Mouse (Mus musculus) thymus, adult 2 months (tissue): ENCODE measurements around the gene Rbms3. TPM values are rescaled to one million over a fixed set of nuclear protein-coding genes. Genes with fewer than 3 reads are reported as not detected.

Experiments
- DNase-seq: peaks from one replicate; pipeline ENCODE4 v3.0.0; 2021
- H3K27ac ChIP-seq: fragments of 200-500 bp; 2 replicates; pipeline ENCODE4 v1.5.1; 2012; ENCODE audit warnings: low read length, control low read depth; ENCODE audit not compliant: control insufficient read depth, insufficient read depth
- H3K27me3 ChIP-seq: fragments of 200-500 bp; 2 replicates; pipeline ENCODE4 v1.6.1; 2012; ENCODE audit warnings: mild to moderate bottlenecking, low read length, moderate library complexity, mixed read lengths; ENCODE audit not compliant: control insufficient read depth, insufficient read depth
- H3K36me3 ChIP-seq: fragments of 200-500 bp; 2 replicates; pipeline ENCODE4 v1.6.1; 2012; ENCODE audit warnings: mild to moderate bottlenecking, low read length, moderate library complexity; ENCODE audit not compliant: control insufficient read depth, insufficient read depth
- H3K4me1 ChIP-seq: fragments of 200-500 bp; replicated peaks from 2 replicates; pipeline ENCODE4 v1.6.1; 2012; ENCODE audit warnings: low read length; ENCODE audit not compliant: control insufficient read depth, insufficient read depth
- H3K4me3 ChIP-seq: fragments of 200-500 bp; 2 replicates; pipeline ENCODE4 v1.5.1; 2012; ENCODE audit warnings: mild to moderate bottlenecking, low read length, control low read depth, moderate library complexity; ENCODE audit not compliant: control insufficient read depth, insufficient read depth
- CTCF ChIP-seq: fragments of 200-500 bp; IDR thresholded peaks from 2 replicates; pipeline ENCODE4 v1.5.1; 2012; ENCODE audit warnings: mild to moderate bottlenecking, control low read depth, low read length, moderate library complexity, borderline replicate concordance; ENCODE audit not compliant: control insufficient read depth, poor library complexity, insufficient read depth; ENCODE audit errors: extremely low read depth
- POLR2A ChIP-seq: fragments of 200-500 bp; IDR thresholded peaks from 2 replicates; pipeline ENCODE4 v1.6.1; 2012; ENCODE audit warnings: mild to moderate bottlenecking, low read length, control low read depth, moderate library complexity; ENCODE audit not compliant: control insufficient read depth, poor library complexity, insufficient read depth; ENCODE audit errors: extremely low read depth
- WGBS: fragments of 180-500 bp; shearing (Covaris S2); methylation state at CpG from one replicate; pipeline ENCODE4 v1.1.7; 2018; 5-methylcytosine and 5-hydroxymethylcytosine counted together
- polyA plus RNA-seq: library from polyadenylated mRNA; depleted of rRNA; stranded (reverse); fragments of >200 nt; gene quantifications from 2 replicates; pipeline ENCODE4 v1.2.3, GENCODE M21; 2012

The Rbms3 gene
- polyA plus RNA-seq, 1 experiment: 10.9 TPM

DNA sequence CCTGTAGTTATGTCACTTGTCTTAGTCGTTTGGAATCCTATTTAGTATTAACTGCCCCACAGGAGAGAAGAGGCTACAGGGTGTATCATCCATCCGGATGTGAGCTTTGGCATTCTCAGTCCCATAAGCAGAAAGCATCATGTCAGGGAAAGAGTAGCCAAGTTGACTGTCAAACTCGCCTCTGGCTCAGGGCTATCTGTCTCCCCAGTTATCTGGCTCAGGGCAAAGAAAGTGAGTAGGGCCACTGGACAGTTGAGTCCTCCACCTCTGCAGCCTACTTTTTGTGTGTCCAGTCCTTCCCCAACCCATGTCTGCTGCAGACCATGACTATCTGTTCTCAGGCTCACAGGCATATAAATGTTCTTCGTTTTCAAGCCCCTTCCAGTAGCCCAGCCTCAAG is 968.7 kb downstream of the Rbms3 start:
- H3K27me3 ChIP-seq: no peaks in the 10 kb centered on the region
- no peak for TF ChIP-seq CTCF
- no peak for TF ChIP-seq POLR2A
- no peak overlapping the region for H3K4me3 ChIP-seq
- no peaks in the 10 kb centered on the region for H3K4me1 ChIP-seq
- no peak for DNase-seq
- H3K27ac ChIP-seq: no peak overlapping the region
- no peaks in the 10 kb centered on the region for H3K36me3 ChIP-seq
- WGBS: 88% methylated on average over 4 of the region's 4 CpGs

DNA sequence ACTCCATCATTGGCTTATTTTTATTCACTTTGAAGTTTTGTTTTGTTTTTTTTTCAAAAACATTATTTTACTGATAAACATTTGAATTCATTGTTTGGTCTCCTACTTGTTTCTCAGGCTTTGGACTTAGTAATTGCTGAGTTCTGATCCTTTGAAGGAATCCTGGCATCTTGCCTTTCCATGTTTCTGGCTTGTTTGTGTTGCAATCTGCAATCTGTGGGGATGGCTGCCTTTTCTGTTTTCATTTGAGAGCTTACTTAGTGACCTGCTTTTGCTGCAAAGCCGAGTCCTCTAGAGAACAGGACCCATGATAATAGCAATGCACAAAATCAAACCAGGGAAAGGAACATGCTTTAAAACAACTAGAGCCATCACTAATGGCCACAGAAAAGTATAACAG is 969.8 kb downstream of the Rbms3 start:
- Histone ChIP-seq H3K36me3 (no peaks in the 10 kb centered on the region), H3K4me3 (no peak overlapping the region), H3K4me1 (no peaks in the 10 kb centered on the region), H3K27me3 (no peaks in the 10 kb centered on the region), H3K27ac (no peak overlapping the region)
- TF ChIP-seq CTCF: no peak
- TF ChIP-seq POLR2A: no peak
- WGBS: 84% methylated on average over 1 of the region's 1 CpGs
- no peak for DNase-seq

DNA sequence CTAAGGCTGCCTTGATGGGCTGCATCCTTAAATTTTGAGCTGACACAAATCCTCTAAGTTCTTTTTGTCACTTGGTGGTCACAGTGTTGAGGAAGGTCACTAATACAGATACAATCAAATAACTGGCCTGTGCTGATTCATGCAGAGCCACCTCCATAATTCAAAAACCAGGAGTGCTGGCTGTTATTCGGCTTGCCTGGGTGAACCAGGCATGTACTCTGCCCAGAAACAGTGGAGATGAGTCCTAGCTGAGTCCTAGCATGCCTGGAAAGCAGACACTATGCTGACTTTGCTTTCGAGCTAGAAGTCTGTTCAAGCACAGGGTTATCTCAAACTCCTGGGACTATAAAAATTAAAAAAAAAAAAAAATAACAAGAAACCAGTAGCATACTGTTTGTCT is 972.6 kb downstream of the Rbms3 start:
- DNase-seq: no peak
- H3K27ac ChIP-seq: no peak overlapping the region
- no peaks in the 10 kb centered on the region for H3K36me3 ChIP-seq
- WGBS: 88% methylated on average over 2 of the region's 2 CpGs
- H3K4me3 ChIP-seq: no peak overlapping the region
- no peak for TF ChIP-seq POLR2A
- no peak for TF ChIP-seq CTCF
- no peaks in the 10 kb centered on the region for H3K27me3 ChIP-seq
- no peaks in the 10 kb centered on the region for H3K4me1 ChIP-seq

DNA sequence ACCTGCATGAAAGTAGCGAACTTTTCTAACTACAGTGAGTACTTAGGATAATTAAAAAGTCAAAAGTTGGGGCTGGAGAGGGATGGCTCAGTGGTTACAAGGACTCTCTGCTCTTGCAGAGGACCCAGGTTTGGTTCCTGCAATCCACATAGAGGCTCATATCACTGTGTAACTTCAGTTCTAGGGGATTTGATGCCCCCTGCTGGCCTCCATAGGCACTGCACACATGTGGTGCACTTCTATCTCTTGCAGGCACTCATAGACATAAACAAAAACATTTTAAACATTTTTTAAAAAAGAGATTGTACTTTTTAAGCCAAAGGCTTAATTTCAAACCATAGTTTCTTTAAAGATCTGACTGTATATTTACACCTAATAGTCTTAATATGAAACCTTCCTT is 978.3 kb downstream of the Rbms3 start:
- no peak for TF ChIP-seq POLR2A
- TF ChIP-seq CTCF: no peak
- Histone ChIP-seq H3K4me1 (no peaks in the 10 kb centered on the region), H3K27me3 (no peaks in the 10 kb centered on the region), H3K4me3 (no peak overlapping the region), H3K27ac (no peak overlapping the region), H3K36me3 (no peaks in the 10 kb centered on the region)
- WGBS: 90% methylated on average over 1 of the region's 1 CpGs
- DNase-seq: no peak

DNA sequence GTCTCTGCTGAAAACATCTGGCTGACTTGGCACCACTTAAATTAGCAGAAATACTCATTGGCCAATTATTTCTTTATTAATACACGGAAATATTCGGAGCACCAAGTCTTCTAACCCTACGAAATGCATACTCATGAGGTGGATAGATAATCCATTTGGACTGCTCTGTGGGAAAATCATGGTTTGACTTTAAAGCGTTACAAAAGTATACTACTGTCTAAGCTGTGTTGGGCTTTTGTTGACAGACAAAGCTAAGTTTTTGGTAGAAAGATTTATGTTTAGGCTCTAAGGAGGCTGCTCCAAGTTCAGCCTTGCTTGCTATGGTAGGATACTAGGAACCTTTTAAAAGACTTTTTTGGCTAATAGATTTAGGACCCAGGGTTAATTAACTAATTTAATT is 979.8 kb downstream of the Rbms3 start:
- Histone ChIP-seq H3K36me3 (no peaks in the 10 kb centered on the region), H3K4me3 (no peak overlapping the region), H3K4me1 (no peaks in the 10 kb centered on the region), H3K27ac (no peak overlapping the region), H3K27me3 (no peaks in the 10 kb centered on the region)
- DNase-seq: no peak
- 93% methylated on average over 4 of the region's 4 CpGs for WGBS
- no peak for TF ChIP-seq CTCF
- no peak for TF ChIP-seq POLR2A

DNA sequence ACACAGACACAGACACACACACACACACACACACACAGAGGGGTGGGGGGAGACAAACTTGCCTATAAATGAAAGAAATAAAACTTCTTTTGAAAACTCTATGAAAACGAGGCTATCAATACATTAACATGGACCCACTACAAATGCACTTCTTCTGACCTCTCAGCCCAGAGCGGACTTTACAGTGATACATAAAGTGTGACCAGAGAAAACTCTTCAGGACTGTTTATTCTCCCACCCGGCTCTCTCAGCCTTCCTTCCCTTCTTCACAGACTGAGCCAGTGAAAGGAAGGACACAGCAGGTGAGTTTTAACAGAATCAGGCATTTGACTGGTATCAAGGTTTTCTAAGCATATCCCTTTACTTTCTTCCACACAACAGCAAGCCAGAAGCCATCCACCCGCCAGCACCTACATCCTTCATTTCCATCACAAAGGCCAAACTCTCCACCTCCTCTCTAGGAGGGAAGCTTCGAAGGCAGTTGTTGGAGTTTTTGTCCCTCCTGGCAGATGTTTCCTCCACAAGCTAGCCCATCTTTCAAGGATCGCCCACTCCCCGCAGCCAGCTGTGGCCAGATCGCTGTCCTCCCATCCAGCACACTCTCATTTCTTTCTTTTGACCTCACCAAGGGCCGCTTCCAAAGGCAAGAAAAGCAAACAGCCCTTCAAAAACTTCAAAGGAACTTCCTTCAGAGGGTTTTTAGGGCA is 980.5 kb downstream of the Rbms3 start:
- H3K4me3 ChIP-seq: no peak overlapping the region
- TF ChIP-seq POLR2A (no peak), CTCF (no peak)

DNA sequence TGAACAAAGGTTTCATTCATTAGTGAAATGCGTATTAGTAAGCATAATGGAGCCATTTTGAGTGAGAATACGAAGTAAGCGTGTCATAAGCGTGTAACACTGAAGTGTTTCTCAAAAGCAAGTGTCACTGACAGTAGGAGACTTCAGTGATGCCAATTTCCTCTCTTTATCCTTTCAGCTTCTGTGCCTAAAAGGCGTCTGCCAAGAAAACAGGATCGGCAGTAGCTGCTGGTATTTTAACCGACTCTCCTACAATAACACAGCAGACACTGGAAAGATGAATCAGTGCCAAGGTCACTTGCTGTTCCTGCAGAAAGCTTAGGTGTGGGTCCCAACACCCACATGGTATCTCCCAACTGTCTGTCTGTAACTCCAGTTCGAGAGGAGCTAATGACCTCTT is 985.1 kb downstream of the Rbms3 start:
- DNase-seq: no peak
- Histone ChIP-seq H3K27me3 (no peaks in the 10 kb centered on the region), H3K4me1 (no peaks in the 10 kb centered on the region), H3K4me3 (no peak overlapping the region), H3K36me3 (no peaks in the 10 kb centered on the region), H3K27ac (no peak overlapping the region)
- 94% methylated on average over 8 of the region's 8 CpGs for WGBS
- TF ChIP-seq POLR2A (no peak), CTCF (no peak)

More for the DNA sequence above, 980.5 kb downstream of the Rbms3 start:
- Histone ChIP-seq H3K36me3 (no peaks in the 10 kb centered on the region), H3K4me1 (no peaks in the 10 kb centered on the region), H3K27me3 (no peaks in the 10 kb centered on the region), H3K27ac (no peak overlapping the region)
- 64% methylated on average over 9 of the region's 9 CpGs for WGBS
- DNase-seq: no peak
